1 mouse cellular context compared by ENCODE assay signal in the genomic region with DNA sequence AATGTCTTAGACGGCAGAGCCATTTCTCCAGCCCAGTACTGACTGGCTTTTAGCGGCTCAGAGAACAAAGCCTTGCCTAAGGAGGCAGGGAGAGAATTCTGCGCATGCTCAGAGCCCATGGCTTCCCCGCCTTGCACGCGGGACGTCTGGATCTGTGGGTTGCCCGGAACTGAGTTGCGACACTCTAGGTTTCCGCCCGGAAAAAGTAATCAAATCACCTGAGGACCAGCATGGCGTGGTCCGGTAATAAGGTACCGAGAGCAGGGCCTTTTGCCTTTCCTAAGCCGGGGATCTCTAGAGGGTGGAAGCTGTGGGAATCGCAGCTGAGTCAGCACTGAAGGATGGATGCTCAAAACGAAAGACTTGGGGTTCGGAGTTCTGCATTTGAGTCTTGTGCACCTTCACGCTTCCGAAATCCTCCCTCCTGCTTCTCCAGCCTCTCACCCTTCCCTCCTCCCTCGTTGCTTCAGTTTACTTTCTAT.
TF ChIP-seq lines count a peak whose summit lies in the region.

Gene Xrcc5, plus strand, starts transcription at position 105 of the 482 bp plus-strand sequence.

TF ChIP-seq in CH12.LX, 34 proteins besides CTCF, POLR2A, EP300 and RAD21 (continued from another document):
- TF ChIP-seq JUND (conservative IDR thresholded peaks at IDR 0.05; ENCODE audit: low read depth, low read length) (no peak; the same call in 1 of the 2 replicates), MAX (IDR thresholded peaks at IDR 0.05; ENCODE audit: low read length) (peak; percentile 90; the same call in 1 of the 2 replicates), MAFK (IDR thresholded peaks at IDR 0.05; ENCODE audit: insufficient replicate concordance, low read length) (peak; percentile 85), MXI1 (IDR thresholded peaks at IDR 0.05; ENCODE audit: low read depth, low read length) (peak; percentile 89), NRF1 (IDR thresholded peaks at IDR 0.05; ENCODE audit: low read depth, low read length) (peak; percentile 94), TBP (conservative IDR thresholded peaks at IDR 0.05; ENCODE audit: low read depth, low read length) (peak; percentile 96)
